Mouse (Mus musculus) lung, postnatal 10 days (tissue): ENCODE results near the gene Gm21319.
"Not testable (repeated sequence)": the region's sequence is repeated elsewhere in the genome, so short reads cannot be mapped to it uniquely, and the experiment has no call there.

Source experiments
- DNase-seq: peaks from one replicate; pipeline ENCODE4 v3.0.0; 2021

The Gm21319 gene

GRCm38 (mm10) chr12:87775655-87776054, at the start of gene Gm21319:
TSS of gene Gm21319 (minus strand) at chr12:87775755.
- not testable (repeated sequence) for DNase-seq

DNA sequence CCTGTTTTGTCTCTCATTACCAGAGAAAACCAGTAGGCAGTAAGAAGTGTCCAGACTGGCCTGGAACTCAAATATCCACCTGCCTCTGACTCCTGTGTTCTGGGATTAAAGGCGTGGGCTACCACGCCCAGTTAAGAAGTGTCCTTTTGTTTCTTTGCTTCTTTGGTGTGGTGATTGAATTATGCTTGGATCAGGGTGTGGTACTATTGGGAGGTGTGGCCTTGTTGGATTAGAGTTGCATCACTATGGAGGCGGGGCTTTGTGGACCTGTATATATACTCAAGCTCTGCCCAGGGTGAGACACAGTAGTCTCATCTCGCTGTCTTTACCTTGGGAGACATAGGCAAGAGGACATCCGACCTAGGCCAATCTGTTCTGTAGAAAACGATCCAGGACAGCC, 40.7 kb upstream of the Gm21319 start, which contains the start of gene BB287469:
Gene BB287469 (plus strand): TSS at position 301 of the 400 bp plus-strand sequence.
- not testable (repeated sequence) for DNase-seq

DNA sequence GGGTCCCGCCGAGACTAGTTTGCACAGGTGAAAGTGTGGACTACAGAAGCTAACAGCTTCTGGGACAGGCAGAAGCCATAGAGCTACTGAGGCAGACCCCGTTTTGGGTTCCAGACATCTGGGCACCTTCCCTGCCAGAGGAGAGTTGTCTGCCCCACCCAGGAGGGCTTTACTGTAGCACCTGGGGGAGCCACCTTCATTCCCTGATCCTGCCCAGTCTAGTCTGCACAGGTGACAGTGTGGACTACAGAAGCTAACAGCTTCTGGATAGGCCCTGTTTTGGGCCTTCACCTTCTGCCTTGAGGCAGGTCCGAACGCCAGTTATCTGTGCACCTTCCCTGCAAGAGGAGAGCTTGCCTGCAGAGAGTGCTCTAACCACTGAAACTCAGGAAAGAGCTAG, 22.4 kb upstream of the Gm21319 start:
- DNase-seq = not testable (repeated sequence)

DNA sequence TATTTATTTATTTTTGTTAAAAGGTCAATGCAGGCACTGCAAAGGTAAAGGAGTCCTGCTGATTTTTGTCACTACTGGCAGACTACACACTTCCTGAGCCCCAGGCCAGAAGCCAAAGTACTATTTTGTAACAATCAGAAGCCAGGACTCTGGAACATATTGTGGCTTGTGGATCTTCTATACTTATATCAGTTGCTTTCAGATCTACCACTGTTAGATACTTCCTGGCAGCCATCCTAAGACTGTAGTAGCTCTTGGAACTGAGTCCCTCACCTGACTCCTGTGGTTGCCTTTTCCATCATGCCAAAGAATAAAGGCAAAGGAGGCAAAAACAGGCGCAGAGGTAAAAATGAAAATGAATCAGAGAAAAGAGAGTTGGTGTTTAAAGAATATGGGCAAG, 19.7 kb upstream of the Gm21319 start, which contains the start of gene Gm21936:
Gene Gm21936 (plus strand): TSS at position 301 of the 400 bp plus-strand sequence.
- DNase-seq = not testable (repeated sequence)
